Mouse (Mus musculus) neural tube, embryonic 11.5 days (tissue): Measurements from ENCODE around the gene Gtpbp10. TPM values are rescaled to one million over a fixed set of nuclear protein-coding genes. Genes with fewer than 3 reads are reported as not detected.

Experiments used
- polyA plus RNA-seq: library from polyadenylated mRNA; unstranded; fragments of >200 nt; fragmentation: Nextera tagmentation; extraction: Ambion mirVana; gene quantifications from 2 replicates; pipeline ENCODE4 v1.2.1, GENCODE M21; 2014

Gtpbp10 gene
- polyA plus RNA-seq, 1 experiment from 2014 or later, result 34.9 TPM

Other genes starting within 250 kb of the Gtpbp10 start
- gene Cdk14, start 139.2 kb downstream of the Gtpbp10 start, polyA plus RNA-seq, result 26.8 and 29.5 TPM in 2 replicates
- not detected in 2 replicates for gene 1700015F17Rik, start 80.4 kb downstream of the Gtpbp10 start, polyA plus RNA-seq
- gene Cldn12, start 44.6 kb downstream of the Gtpbp10 start, polyA plus RNA-seq, result 38.1 and 40.0 TPM in 2 replicates
- 4.7 and 5.2 TPM in 2 replicates for gene Gm8773, start 14.3 kb upstream of the Gtpbp10 start, polyA plus RNA-seq
- 5.1 and 5.6 TPM in 2 replicates for gene Cfap69, start 104.7 kb upstream of the Gtpbp10 start, polyA plus RNA-seq
- 6.8 and 7.4 TPM in 2 replicates for gene Steap2, start 135.0 kb upstream of the Gtpbp10 start, polyA plus RNA-seq
- gene Steap1, start 189.8 kb upstream of the Gtpbp10 start, polyA plus RNA-seq, result 5.4 TPM in 2 replicates